Mouse (Mus musculus): Measurements from ENCODE around the gene Dmrtc1a. TPM values are rescaled to one million over a fixed set of nuclear protein-coding genes. Genes with fewer than 3 reads are reported as not detected.
"Not testable (repeated sequence)": the region's sequence is repeated elsewhere in the genome, so short reads cannot be mapped to it uniquely, and the experiment has no call there.

Gene Dmrtc1a
- 1 to 10 TPM; 4.4 to 4.8 TPM for total RNA-seq (2021)

GRCm38 (mm10) chrX:102908587-102908986 is at the start of gene Dmrtc1a, which contains the start of gene 1700011M02Rik:
Dmrtc1a (minus strand) TSS chrX:102908687.
1700011M02Rik (plus strand) TSS chrX:102908905.
- intact Hi-C loops (cut with DNase I); DNase-seq (ENCODE audit: low spot score in 2 of 2): not testable (repeated sequence)

GRCm38 (mm10) chrX:102950136-102950535 is 41.6 kb upstream of the Dmrtc1a start:
- DNase-seq (ENCODE audit: low spot score in 2 of 2), result peak in 1 of 2 experiments; percentile 5
- intact Hi-C loops (cut with DNase I), result not testable (repeated sequence)

- DNase-seq (ENCODE audit: low spot score in 2 of 2), result no peak
- intact Hi-C loops (cut with DNase I), result no loop called here
Measured at GRCm38 (mm10) chrX:102936743-102937142, 28.3 kb upstream of the Dmrtc1a start.

GRCm38 (mm10) chrX:102934395-102934764 is 25.9 kb upstream of the Dmrtc1a start:
- DNase-seq (ENCODE audit: low spot score in 2 of 2), result no peak
- intact Hi-C loops (cut with DNase I), result no loop called here

- peak; percentile 60 to 70 for DNase-seq (ENCODE audit: low spot score in 2 of 2)
- intact Hi-C loops (cut with DNase I), result no loop called here
Measured at GRCm38 (mm10) chrX:102933571-102934394, 25.3 kb upstream of the Dmrtc1a start.

GRCm38 (mm10) chrX:102932992-102933570 is 24.6 kb upstream of the Dmrtc1a start:
- intact Hi-C loops (cut with DNase I), result no loop called here
- peak; percentile 3 to 4 for DNase-seq (ENCODE audit: low spot score in 2 of 2)

GRCm38 (mm10) chrX:102928072-102928471 is 19.6 kb upstream of the Dmrtc1a start, which contains the start of gene 1700018G05Rik:
1700018G05Rik (plus strand) TSS chrX:102928372.
- DNase-seq (ENCODE audit: low spot score in 2 of 2); intact Hi-C loops (cut with DNase I): not testable (repeated sequence)

GRCm38 (mm10) chrX:102926707-102927106 is 18.2 kb upstream of the Dmrtc1a start:
- peak; percentile 10 to 14 for DNase-seq (ENCODE audit: low spot score in 2 of 2)
- intact Hi-C loops (cut with DNase I), result not testable (repeated sequence)

GRCm38 (mm10) chrX:102914823-102915222 is 6.3 kb upstream of the Dmrtc1a start:
- DNase-seq (ENCODE audit: low spot score in 2 of 2); intact Hi-C loops (cut with DNase I): not testable (repeated sequence)

GRCm38 (mm10) chrX:102867871-102868270 is 40.6 kb downstream of the Dmrtc1a start, which contains the start of gene 1700031F05Rik:
1700031F05Rik (minus strand) TSS chrX:102867971.
- intact Hi-C loops (cut with DNase I), result no loop called here
- no peak for DNase-seq (ENCODE audit: low spot score in 2 of 2)

- DNase-seq (ENCODE audit: low spot score in 2 of 2); intact Hi-C loops (cut with DNase I): not testable (repeated sequence)
Measured at GRCm38 (mm10) chrX:102854516-102854915, 54.0 kb downstream of the Dmrtc1a start, which contains the start of gene Dmrtc1c2. Dmrtc1c2 (minus strand) TSS chrX:102854616.

Other genes with a start within 250 kb of the Dmrtc1a start
- gene Gm3880, start 221.7 kb downstream of the Dmrtc1a start, total RNA-seq (2021), result not detected
- gene Gm9112, start 201.1 kb downstream of the Dmrtc1a start, total RNA-seq (2021), result not detected
- not detected for gene Dmrtc1b, start 200.8 kb downstream of the Dmrtc1a start, total RNA-seq (2021)
- gene Dmrtc1c1, start 105.7 kb downstream of the Dmrtc1a start, total RNA-seq (2021), result not detected
- gene Dmrtc1c2, start 54.1 kb downstream of the Dmrtc1a start, total RNA-seq (2021), result not detected
- gene 1700031F05Rik, start 40.7 kb downstream of the Dmrtc1a start, total RNA-seq (2021), result not detected
- not detected for gene 1700011M02Rik, start 218 bp upstream of the Dmrtc1a start, total RNA-seq (2021)
- gene 1700018G05Rik, start 19.7 kb upstream of the Dmrtc1a start, total RNA-seq (2021), result not detected